Mouse (Mus musculus) intestine, postnatal 0 days (tissue): Measurements from ENCODE around the gene Tle6. TPM values are rescaled to one million over a fixed set of nuclear protein-coding genes. Genes with fewer than 3 reads are reported as not detected.
"Not testable (repeated sequence)": the region's sequence is repeated elsewhere in the genome, so short reads cannot be mapped to it uniquely, and the experiment has no call there.

Experiments
- ATAC-seq: fragments of 200-750 bp; cut with Nextera tagmentation; 2 replicates; pipeline ENCODE4 v1.8.0; 2017; ENCODE audit warnings: mild to moderate bottlenecking, moderate TSS enrichment, moderate library complexity
- H3K27ac ChIP-seq: fragments of 300-500 bp; sonication (generic); 2 replicates; pipeline ENCODE4 v1.5.1; 2014; ENCODE audit warnings: mild to moderate bottlenecking, low read depth, low read length, moderate library complexity
- H3K27me3 ChIP-seq: fragments of 300-500 bp; sonication (generic); replicated peaks from 2 replicates; pipeline ENCODE4 v1.6.1; 2014; ENCODE audit warnings: low read length, mixed read lengths; ENCODE audit not compliant: control insufficient read depth, insufficient read depth
- H3K36me3 ChIP-seq: fragments of 300-500 bp; sonication (generic); 2 replicates; pipeline ENCODE4 v1.6.1; 2014; ENCODE audit warnings: mild to moderate bottlenecking, moderate library complexity; ENCODE audit not compliant: control insufficient read depth, insufficient read depth
- H3K4me1 ChIP-seq: fragments of 300-500 bp; sonication (generic); replicated peaks from 2 replicates; pipeline ENCODE4 v1.6.1; 2014; ENCODE audit warnings: antibody characterized with exemption, low read length, mixed read lengths; ENCODE audit not compliant: control insufficient read depth, insufficient read depth
- H3K4me2 ChIP-seq: fragments of 300-500 bp; sonication (generic); replicated peaks from 2 replicates; pipeline ENCODE4 v1.6.1; 2014; ENCODE audit warnings: low read depth, mild to moderate bottlenecking, moderate library complexity
- H3K4me3 ChIP-seq: fragments of 300-500 bp; sonication (generic); 2 replicates; pipeline ENCODE4 v1.5.1; 2014; ENCODE audit warnings: low read depth, low read length
- H3K9ac ChIP-seq: fragments of 300-500 bp; sonication (generic); 2 replicates; pipeline ENCODE4 v1.6.1; 2014; ENCODE audit warnings: mild to moderate bottlenecking, low read depth, low read length
- H3K9me3 ChIP-seq: fragments of 300-500 bp; sonication (generic); 2 replicates; pipeline ENCODE4 v1.6.1; 2016; ENCODE audit warnings: mixed run types; ENCODE audit not compliant: control insufficient read depth
- CTCF ChIP-seq: sonication (generic); IDR thresholded peaks from 2 replicates; pipeline ENCODE4 v1.5.1; 2016; ENCODE audit warnings: low read depth, mild to moderate bottlenecking, control low read depth, antibody characterized with exemption, moderate library complexity
- WGBS: fragments of 180-500 bp; shearing (Covaris S2); extraction: QIAGEN DNeasy Blood & Tissue Kit; methylation state at CpG from one replicate; pipeline ENCODE4 v1.1.7; 2014; 5-methylcytosine and 5-hydroxymethylcytosine counted together
- polyA plus RNA-seq: library from polyadenylated mRNA; unstranded; fragments of >200 nt; fragmentation: Nextera tagmentation; extraction: Ambion mirVana; gene quantifications from 2 replicates; pipeline ENCODE4 v1.2.1, GENCODE M21; 2015

Gene Tle6
- polyA plus RNA-seq, 1 experiment from 2014 or later = 3.9 TPM

GRCm38 (mm10) chr10:81643449-81644055 lies 42.7 kb upstream of the Tle6 start:
- Histone ChIP-seq H3K4me1 (0 out of 2 replicates have a peak, but pooled peaks cover 4% of the 10 kb centered on the region), H3K4me3 (peak overlapping the region; percentile 74), H3K4me2 (peak overlapping the region; percentile 92), H3K27ac (peak overlapping the region; percentile 94), H3K27me3 (no peaks in the 10 kb centered on the region), H3K36me3 (no peaks in the 10 kb centered on the region; the same call in 1 of the 2 replicates), H3K9ac (peak overlapping the region; percentile 86), H3K9me3 (no peaks in the 10 kb centered on the region)
- TF ChIP-seq CTCF = peak; percentile 71
- under 1% methylated on average over 70 of the region's 75 CpGs for WGBS
- ATAC-seq = peak; percentile 91

- Histone ChIP-seq H3K9me3 (no peaks in the 10 kb centered on the region), H3K27me3 (no peaks in the 10 kb centered on the region), H3K27ac (peak overlapping the region; percentile 94), H3K36me3 (no peaks in the 10 kb centered on the region; the same call in 1 of the 2 replicates), H3K4me1 (0 out of 2 replicates have a peak, but pooled peaks cover 4% of the 10 kb centered on the region), H3K9ac (peak overlapping the region; percentile 86), H3K4me2 (peak overlapping the region; percentile 92), H3K4me3 (peak overlapping the region; percentile 74)
- no peak for TF ChIP-seq CTCF
- ATAC-seq = no peak; the same call in 1 of the 2 replicates
- 11% methylated on average over 24 of the region's 24 CpGs for WGBS
Observed at GRCm38 (mm10) chr10:81642648-81643448, 42.0 kb upstream of the Tle6 start.

GRCm38 (mm10) chr10:81641978-81642647 lies 41.2 kb upstream of the Tle6 start:
- H3K4me2 ChIP-seq = peak overlapping the region; percentile 92
- WGBS = 72% methylated on average over 8 of the region's 8 CpGs
- H3K27ac ChIP-seq = no peak overlapping the region
- H3K9me3 ChIP-seq = no peaks in the 10 kb centered on the region
- peak overlapping the region; percentile 74; the same call in 1 of the 2 replicates for H3K4me3 ChIP-seq
- H3K27me3 ChIP-seq = no peaks in the 10 kb centered on the region
- H3K9ac ChIP-seq = peak overlapping the region; percentile 86
- no peak for ATAC-seq
- no peaks in the 10 kb centered on the region; the same call in 1 of the 2 replicates for H3K36me3 ChIP-seq
- no peak for TF ChIP-seq CTCF
- 0 out of 2 replicates have a peak, but pooled peaks cover 4% of the 10 kb centered on the region for H3K4me1 ChIP-seq

- no peaks in the 10 kb centered on the region for H3K9me3 ChIP-seq
- H3K9ac ChIP-seq = no peak overlapping the region; the same call in 1 of the 2 replicates
- WGBS = 87% methylated on average over 2 of the region's 2 CpGs
- H3K4me1 ChIP-seq = 0 out of 2 replicates have a peak, but pooled peaks cover 4% of the 10 kb centered on the region
- no peaks in the 10 kb centered on the region; the same call in 1 of the 2 replicates for H3K36me3 ChIP-seq
- H3K4me2 ChIP-seq = no peak overlapping the region
- no peak for TF ChIP-seq CTCF
- ATAC-seq = no peak
- no peak overlapping the region for H3K27ac ChIP-seq
- no peak overlapping the region for H3K4me3 ChIP-seq
- H3K27me3 ChIP-seq = no peaks in the 10 kb centered on the region
Observed at GRCm38 (mm10) chr10:81641566-81641965, 40.7 kb upstream of the Tle6 start.

- WGBS = 28% methylated on average over 4 of the region's 4 CpGs
- H3K36me3 ChIP-seq, H3K27me3 ChIP-seq, H3K9ac ChIP-seq, H3K9me3 ChIP-seq, H3K4me3 ChIP-seq, ATAC-seq, H3K27ac ChIP-seq, H3K4me2 ChIP-seq, H3K4me1 ChIP-seq: not testable (repeated sequence)
Observed at GRCm38 (mm10) chr10:81640825-81641224, 40.0 kb upstream of the Tle6 start.

GRCm38 (mm10) chr10:81638101-81638500 lies 37.2 kb upstream of the Tle6 start:
- ATAC-seq = no peak

More at GRCm38 (mm10) chr10:81638101-81638500, 37.2 kb upstream of the Tle6 start:
- TF ChIP-seq CTCF = no peak
- WGBS = 71% methylated on average over 6 of the region's 6 CpGs
- no peak overlapping the region for H3K4me2 ChIP-seq
- H3K4me1 ChIP-seq = 0 out of 2 replicates have a peak, but pooled peaks cover 4% of the 10 kb centered on the region
- no peak overlapping the region for H3K4me3 ChIP-seq
- H3K27me3 ChIP-seq = no peaks in the 10 kb centered on the region
- H3K9me3 ChIP-seq = no peaks in the 10 kb centered on the region
- no peak overlapping the region for H3K9ac ChIP-seq
- H3K27ac ChIP-seq = no peak overlapping the region
- H3K36me3 ChIP-seq = no peaks in the 10 kb centered on the region; the same call in 1 of the 2 replicates
